Mouse (Mus musculus) hindbrain, embryonic 12.5 days (tissue): ENCODE results near the gene Cdh1. TPM values are rescaled to one million over a fixed set of nuclear protein-coding genes. Genes with fewer than 3 reads are reported as not detected.
A peak's percentile ranks its signal among the peaks of the same experiment; 100 is the strongest.

ENCODE experiments used
- ATAC-seq: fragments of 200-750 bp; cut with Nextera tagmentation; 2 replicates; pipeline ENCODE4 v1.8.0; 2017; ENCODE audit warnings: moderate TSS enrichment; ENCODE audit not compliant: low FRiP score
- H3K27ac ChIP-seq: fragments of 300-500 bp; sonication (generic); 2 replicates; pipeline ENCODE4 v1.5.1; 2016; ENCODE audit warnings: mild to moderate bottlenecking
- H3K27me3 ChIP-seq: fragments of 300-500 bp; sonication (generic); 2 replicates; pipeline ENCODE4 v1.6.1; 2016; ENCODE audit warnings: mild to moderate bottlenecking
- H3K36me3 ChIP-seq: fragments of 300-500 bp; sonication (generic); 2 replicates; pipeline ENCODE4 v1.6.1; 2016; ENCODE audit warnings: mild to moderate bottlenecking
- H3K4me1 ChIP-seq: fragments of 300-500 bp; sonication (generic); 2 replicates; pipeline ENCODE4 v1.6.1; 2016
- H3K4me2 ChIP-seq: fragments of 300-500 bp; sonication (generic); replicated peaks from 2 replicates; pipeline ENCODE4 v1.6.1; 2016; ENCODE audit warnings: mild to moderate bottlenecking
- H3K4me3 ChIP-seq: fragments of 300-500 bp; sonication (generic); 2 replicates; pipeline ENCODE4 v1.5.1; 2016; ENCODE audit warnings: mild to moderate bottlenecking
- H3K9ac ChIP-seq: fragments of 300-500 bp; sonication (generic); 2 replicates; pipeline ENCODE4 v1.6.1; 2016; ENCODE audit warnings: mild to moderate bottlenecking, moderate library complexity
- H3K9me3 ChIP-seq: fragments of 300-500 bp; sonication (generic); replicated peaks from 2 replicates; pipeline ENCODE4 v1.6.1; 2016; ENCODE audit warnings: mild to moderate bottlenecking
- WGBS: fragments of 180-500 bp; shearing (Covaris S2); methylation state at CpG from one replicate; pipeline ENCODE4 v1.1.7; 2016; 5-methylcytosine and 5-hydroxymethylcytosine counted together
- polyA plus RNA-seq: library from polyadenylated mRNA; unstranded; fragments of >200 nt; fragmentation: Nextera tagmentation; extraction: Ambion mirVana; gene quantifications from 2 replicates; pipeline ENCODE4 v1.2.1, GENCODE M21; 2016

Gene Cdh1
- polyA plus RNA-seq, 1 experiment from 2014 or later, result 9.2 TPM

- Histone ChIP-seq H3K4me3 (no peak overlapping the region), H3K9ac (no peak overlapping the region), H3K36me3 (peaks cover 55% of the 10 kb centered on the region), H3K27me3 (no peaks in the 10 kb centered on the region), H3K4me2 (no peak overlapping the region), H3K4me1 (no peaks in the 10 kb centered on the region), H3K9me3 (no peaks in the 10 kb centered on the region), H3K27ac (no peak overlapping the region)
- ATAC-seq, result no peak
- WGBS, result 91% methylated on average over 3 of the region's 3 CpGs
Observed at GRCm38 (mm10) chr8:106697748-106698248, 94.6 kb downstream of the Cdh1 start.

- peaks cover 49% of the 10 kb centered on the region for H3K36me3 ChIP-seq
Observed at GRCm38 (mm10) chr8:106699588-106699987, 96.4 kb downstream of the Cdh1 start.

GRCm38 (mm10) chr8:106700131-106700530 lies 97.0 kb downstream of the Cdh1 start:
- Histone ChIP-seq H3K4me2 (no peak overlapping the region), H3K4me3 (no peak overlapping the region), H3K9me3 (no peaks in the 10 kb centered on the region), H3K27me3 (no peaks in the 10 kb centered on the region), H3K4me1 (no peaks in the 10 kb centered on the region), H3K9ac (no peak overlapping the region), H3K27ac (no peak overlapping the region), H3K36me3 (peaks cover 47% of the 10 kb centered on the region)
- WGBS, result 98% methylated on average over 6 of the region's 6 CpGs
- no peak for ATAC-seq

More at GRCm38 (mm10) chr8:106699588-106699987, 96.4 kb downstream of the Cdh1 start:
- ATAC-seq, result no peak
- H3K9ac ChIP-seq, result no peak overlapping the region
- H3K9me3 ChIP-seq, result no peaks in the 10 kb centered on the region
- no peaks in the 10 kb centered on the region for H3K4me1 ChIP-seq
- H3K27ac ChIP-seq, result no peak overlapping the region
- no peaks in the 10 kb centered on the region for H3K27me3 ChIP-seq
- H3K4me2 ChIP-seq, result no peak overlapping the region
- 73% methylated on average over 5 of the region's 5 CpGs for WGBS
- H3K4me3 ChIP-seq, result no peak overlapping the region

- no peak overlapping the region for H3K4me3 ChIP-seq
- no peak overlapping the region for H3K27ac ChIP-seq
- H3K9me3 ChIP-seq, result no peaks in the 10 kb centered on the region
- no peak overlapping the region for H3K9ac ChIP-seq
- no peak for ATAC-seq
- peaks cover 40% of the 10 kb centered on the region for H3K36me3 ChIP-seq
- 93% methylated on average over 3 of the region's 3 CpGs for WGBS
- no peaks in the 10 kb centered on the region for H3K4me1 ChIP-seq
- no peaks in the 10 kb centered on the region for H3K27me3 ChIP-seq
- no peak overlapping the region for H3K4me2 ChIP-seq
Observed at GRCm38 (mm10) chr8:106701360-106701759, 98.2 kb downstream of the Cdh1 start.

- H3K4me1 ChIP-seq, result no peaks in the 10 kb centered on the region
- H3K27me3 ChIP-seq, result no peaks in the 10 kb centered on the region
- H3K9me3 ChIP-seq, result no peaks in the 10 kb centered on the region
- 87% methylated on average over 9 of the region's 9 CpGs for WGBS
- ATAC-seq, result no peak
- 0 out of 2 replicates have a peak overlapping the region, but pooled peaks have one; percentile 1 for H3K27ac ChIP-seq
- H3K4me2 ChIP-seq, result no peak overlapping the region
- no peak overlapping the region for H3K4me3 ChIP-seq
- H3K9ac ChIP-seq, result no peak overlapping the region
- peaks cover 15% of the 10 kb centered on the region for H3K36me3 ChIP-seq
Observed at GRCm38 (mm10) chr8:106704199-106704900, 101.2 kb downstream of the Cdh1 start.

GRCm38 (mm10) chr8:106704901-106705321 lies 101.8 kb downstream of the Cdh1 start:
- Histone ChIP-seq H3K27ac (peak overlapping the region; percentile 1; the same call in 1 of the 2 replicates), H3K27me3 (no peaks in the 10 kb centered on the region), H3K4me1 (no peaks in the 10 kb centered on the region), H3K9me3 (no peaks in the 10 kb centered on the region), H3K9ac (no peak overlapping the region), H3K4me2 (no peak overlapping the region), H3K36me3 (peaks cover 10% of the 10 kb centered on the region; the same call in 1 of the 2 replicates), H3K4me3 (no peak overlapping the region)
- no peak for ATAC-seq
- WGBS, result 58% methylated on average over 9 of the region's 9 CpGs

GRCm38 (mm10) chr8:106706194-106706593 lies 103.0 kb downstream of the Cdh1 start:
- no peaks in the 10 kb centered on the region for H3K4me1 ChIP-seq
- peaks cover 5% of the 10 kb centered on the region; the same call in 1 of the 2 replicates for H3K36me3 ChIP-seq
- H3K9me3 ChIP-seq, result no peaks in the 10 kb centered on the region
- no peak overlapping the region for H3K4me2 ChIP-seq
- H3K27ac ChIP-seq, result no peak overlapping the region
- no peak overlapping the region for H3K4me3 ChIP-seq
- no peak overlapping the region for H3K9ac ChIP-seq
- no peak for ATAC-seq
- 87% methylated on average over 6 of the region's 6 CpGs for WGBS
- no peaks in the 10 kb centered on the region for H3K27me3 ChIP-seq

- no peaks in the 10 kb centered on the region for H3K9me3 ChIP-seq
- H3K4me2 ChIP-seq, result no peak overlapping the region
- no peaks in the 10 kb centered on the region; the same call in 1 of the 2 replicates for H3K36me3 ChIP-seq
- no peak for ATAC-seq
- H3K4me3 ChIP-seq, result no peak overlapping the region
- H3K27ac ChIP-seq, result no peak overlapping the region
- H3K4me1 ChIP-seq, result no peaks in the 10 kb centered on the region
- H3K9ac ChIP-seq, result no peak overlapping the region
- H3K27me3 ChIP-seq, result no peaks in the 10 kb centered on the region
- WGBS, result 92% methylated on average over 2 of the region's 2 CpGs
Observed at GRCm38 (mm10) chr8:106710002-106710401, 106.9 kb downstream of the Cdh1 start.

- H3K9me3 ChIP-seq, result no peaks in the 10 kb centered on the region
- H3K9ac ChIP-seq, result no peak overlapping the region
- H3K4me2 ChIP-seq, result no peak overlapping the region
- no peaks in the 10 kb centered on the region for H3K36me3 ChIP-seq
- H3K4me3 ChIP-seq, result no peak overlapping the region
- H3K4me1 ChIP-seq, result no peaks in the 10 kb centered on the region
- no peaks in the 10 kb centered on the region for H3K27me3 ChIP-seq
- 76% methylated on average over 3 of the region's 3 CpGs for WGBS
- no peak overlapping the region for H3K27ac ChIP-seq
- no peak for ATAC-seq
Observed at GRCm38 (mm10) chr8:106712487-106712886, 109.3 kb downstream of the Cdh1 start.

GRCm38 (mm10) chr8:106714297-106714696 lies 111.1 kb downstream of the Cdh1 start:
- Histone ChIP-seq H3K4me3 (no peak overlapping the region), H3K9me3 (no peaks in the 10 kb centered on the region), H3K36me3 (no peaks in the 10 kb centered on the region), H3K27ac (no peak overlapping the region), H3K4me2 (no peak overlapping the region), H3K27me3 (no peaks in the 10 kb centered on the region), H3K4me1 (peaks cover 6% of the 10 kb centered on the region; the same call in 1 of the 2 replicates), H3K9ac (no peak overlapping the region)
- WGBS, result 86% methylated on average over 4 of the region's 4 CpGs
- ATAC-seq, result no peak

GRCm38 (mm10) chr8:106718091-106718500 lies 114.9 kb downstream of the Cdh1 start:
- Histone ChIP-seq H3K27ac (no peak overlapping the region), H3K9ac (peak overlapping the region; percentile 20; the same call in 1 of the 2 replicates), H3K4me2 (peak overlapping the region; percentile 29), H3K4me3 (no peak overlapping the region), H3K27me3 (peaks cover 4% of the 10 kb centered on the region; the same call in 1 of the 2 replicates), H3K4me1 (peaks cover 7% of the 10 kb centered on the region; the same call in 1 of the 2 replicates), H3K9me3 (no peaks in the 10 kb centered on the region), H3K36me3 (0 out of 2 replicates have a peak, but pooled peaks cover 5% of the 10 kb centered on the region)
- ATAC-seq, result 0 out of 2 replicates have a peak, but pooled peaks have one; percentile 48
- 31% methylated on average over 17 of the region's 17 CpGs for WGBS
